In the genomic region with DNA sequence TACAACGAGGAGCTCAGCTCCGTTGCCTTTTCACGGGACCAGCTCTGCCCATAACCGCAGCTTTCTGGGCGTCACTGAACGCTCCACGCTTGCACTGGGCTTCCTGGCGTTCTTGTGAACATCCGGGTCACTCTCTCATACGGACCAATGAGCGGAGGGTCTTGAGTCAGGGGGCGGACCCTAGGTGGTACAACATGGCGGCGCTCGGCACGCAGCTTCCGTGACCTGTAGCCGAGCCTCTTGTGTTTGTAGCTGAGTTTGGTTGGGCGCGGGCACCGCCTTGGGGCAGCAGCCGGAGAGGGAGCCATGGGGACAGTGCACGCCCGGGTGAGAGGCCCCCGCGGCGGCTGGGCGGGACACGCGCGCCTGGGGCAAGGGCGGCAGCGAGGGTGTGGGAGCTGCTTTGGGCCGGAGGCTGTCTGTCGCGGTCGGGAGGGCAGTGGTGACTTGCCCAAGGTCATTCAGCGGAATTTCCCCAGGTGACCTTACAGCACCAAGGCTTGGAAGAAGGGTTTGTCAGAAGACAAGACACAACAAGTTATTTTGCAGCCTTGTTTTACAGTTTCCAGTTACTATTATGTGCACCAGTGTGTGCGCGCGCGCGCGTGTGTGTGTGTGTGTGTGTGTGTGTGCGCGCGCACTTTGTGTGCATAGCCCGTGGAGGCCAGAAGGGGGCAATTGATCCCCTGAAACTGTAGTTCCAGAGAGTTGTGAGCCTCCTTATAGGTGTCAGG, we compare ENCODE assay signal across 8 mouse cellular contexts. TPM values are rescaled to one million over a fixed set of nuclear protein-coding genes. Genes with fewer than 3 reads are reported as not detected.
DNase-seq lines count a peak whose midpoint lies in the region; ATAC-seq and TF ChIP-seq lines count a peak whose summit lies in the region.

A gene (plus strand): TSS at position 184 of the 734 bp plus-strand sequence.

- no peaks in the 10 kb centered on the region for H3K27me3 ChIP-seq in E14TG2a.4 (ENCODE audit: insufficient read depth, low read length)
- no peaks in the 10 kb centered on the region for H3K27me3 ChIP-seq in forebrain, embryonic 12.5 days
- H3K27me3 ChIP-seq in heart, postnatal 0 days (ENCODE audit: control insufficient read depth, insufficient read depth, low read length) = no peaks in the 10 kb centered on the region
- H3K27me3 ChIP-seq in liver, embryonic 16.5 days (ENCODE audit: control insufficient read depth, insufficient read depth, low read depth, low read length) = no peaks in the 10 kb centered on the region
- no peaks in the 10 kb centered on the region for H3K27me3 ChIP-seq in neural tube, embryonic 13.5 days
- H3K27me3 ChIP-seq in testis, adult 2 months (ENCODE audit: control insufficient read depth, insufficient read depth, low read length) = no peaks in the 10 kb centered on the region

- peak; percentile 96 for TF ChIP-seq POLR2A in testis, adult 2 months (IDR thresholded peaks at IDR 0.05; ENCODE audit: control insufficient read depth, low read depth, low read length)

- peak within 1 kb of the TSS; percentile 86 for H3K27ac ChIP-seq in forebrain, embryonic 12.5 days
- H3K27ac ChIP-seq in heart, postnatal 0 days (ENCODE audit: low read depth) = peak within 1 kb of the TSS; percentile 96
- peak within 1 kb of the TSS; percentile 94 for H3K27ac ChIP-seq in liver, embryonic 16.5 days (ENCODE audit: low read length)
- H3K27ac ChIP-seq in neural tube, embryonic 13.5 days (replicated peaks) = peak within 1 kb of the TSS; percentile 91
- peak within 1 kb of the TSS; percentile 90 for H3K27ac ChIP-seq in testis, adult 2 months (ENCODE audit: control insufficient read depth, insufficient read depth, low read depth, low read length)

- WGBS in forebrain, embryonic 12.5 days = 6% methylated on average over 47 of the region's 48 CpGs
- 4% methylated on average over 48 of the region's 48 CpGs for WGBS in heart, postnatal 0 days
- WGBS in liver, embryonic 16.5 days (ENCODE audit: insufficient replicate concordance) = 3% methylated on average over 48 of the region's 48 CpGs
- 7% methylated on average over 48 of the region's 48 CpGs for WGBS in neural tube, embryonic 13.5 days

- peaks cover 86% of the 10 kb centered on the region for H3K4me1 ChIP-seq in E14TG2a.4 (replicated peaks; ENCODE audit: low read depth, low read length)
- H3K4me1 ChIP-seq in forebrain, embryonic 12.5 days = peaks cover 15% of the 10 kb centered on the region
- peaks cover 7% of the 10 kb centered on the region for H3K4me1 ChIP-seq in heart, postnatal 0 days (ENCODE audit: control insufficient read depth, insufficient read depth)
- peaks cover 17% of the 10 kb centered on the region for H3K4me1 ChIP-seq in liver, embryonic 16.5 days (ENCODE audit: control insufficient read depth, low read depth, low read length)
- H3K4me1 ChIP-seq in neural tube, embryonic 13.5 days (replicated peaks) = peaks cover 23% of the 10 kb centered on the region
- peaks cover 7% of the 10 kb centered on the region for H3K4me1 ChIP-seq in testis, adult 2 months (ENCODE audit: control insufficient read depth, insufficient read depth, low read length)

- ATAC-seq in forebrain, embryonic 12.5 days (ENCODE audit: low FRiP score) = peak; percentile 99
- peak; percentile 99 for ATAC-seq in heart, postnatal 0 days (ENCODE audit: insufficient read depth, low read depth)
- ATAC-seq in liver, embryonic 16.5 days (ENCODE audit: low read depth) = peak; percentile 97
- peak; percentile 99 for ATAC-seq in neural tube, embryonic 13.5 days (ENCODE audit: low read depth)

- H3K9ac ChIP-seq in forebrain, embryonic 12.5 days = peak within 1 kb of the TSS; percentile 78
- peak within 1 kb of the TSS; percentile 75 for H3K9ac ChIP-seq in heart, postnatal 0 days (replicated peaks; ENCODE audit: low read depth, low read length)
- peak within 1 kb of the TSS; percentile 88 for H3K9ac ChIP-seq in liver, embryonic 16.5 days (ENCODE audit: low read depth, low read length)
- H3K9ac ChIP-seq in neural tube, embryonic 13.5 days = peak within 1 kb of the TSS; percentile 90

- peak; percentile 93 for DNase-seq in c-Kit-positive CD71-positive TER-119-positive erythroid progenitor cells, embryonic 14.5 days (ENCODE audit: low spot score)
- DNase-seq in heart, postnatal 0 days (ENCODE audit: low spot score) = peak; percentile 95
- peak; percentile 90 to 95 for DNase-seq in kidney, postnatal 4 days

- peak within 1 kb of the TSS; percentile 65 for H3K4me2 ChIP-seq in forebrain, embryonic 12.5 days
- H3K4me2 ChIP-seq in heart, postnatal 0 days (ENCODE audit: low read depth, low read length) = peak within 1 kb of the TSS; percentile 75
- H3K4me2 ChIP-seq in liver, embryonic 16.5 days (ENCODE audit: low read depth, low read length) = peak within 1 kb of the TSS; percentile 85
- peak within 1 kb of the TSS; percentile 62 for H3K4me2 ChIP-seq in neural tube, embryonic 13.5 days

- H3K36me3 ChIP-seq in E14TG2a.4 (ENCODE audit: insufficient read depth, low read length) = peaks cover 47% of the 10 kb centered on the region
- peaks cover 19% of the 10 kb centered on the region for H3K36me3 ChIP-seq in forebrain, embryonic 12.5 days (replicated peaks)
- H3K36me3 ChIP-seq in heart, postnatal 0 days (replicated peaks; ENCODE audit: control insufficient read depth, insufficient read depth, low read length) = peaks cover 17% of the 10 kb centered on the region
- peaks cover 11% of the 10 kb centered on the region for H3K36me3 ChIP-seq in liver, embryonic 16.5 days (ENCODE audit: control insufficient read depth, insufficient read depth)
- peaks cover 19% of the 10 kb centered on the region for H3K36me3 ChIP-seq in neural tube, embryonic 13.5 days
- H3K36me3 ChIP-seq in testis, adult 2 months (ENCODE audit: control insufficient read depth, insufficient read depth, low read length) = no peaks in the 10 kb centered on the region

- no peaks in the 10 kb centered on the region for H3K9me3 ChIP-seq in E14TG2a.4 (ENCODE audit: low read length)
- H3K9me3 ChIP-seq in forebrain, embryonic 12.5 days = no peaks in the 10 kb centered on the region
- H3K9me3 ChIP-seq in heart, postnatal 0 days (replicated peaks; ENCODE audit: control insufficient read depth, low read length) = no peaks in the 10 kb centered on the region
- H3K9me3 ChIP-seq in liver, embryonic 16.5 days (replicated peaks; ENCODE audit: control insufficient read depth, low read length) = no peaks in the 10 kb centered on the region
- no peaks in the 10 kb centered on the region for H3K9me3 ChIP-seq in neural tube, embryonic 13.5 days

- H3K4me3 ChIP-seq in E14TG2a.4 (replicated peaks; ENCODE audit: low read length) = peak within 1 kb of the TSS; percentile 98
- H3K4me3 ChIP-seq in forebrain, embryonic 12.5 days (replicated peaks) = peak within 1 kb of the TSS; percentile 91
- peak within 1 kb of the TSS; percentile 83 for H3K4me3 ChIP-seq in heart, postnatal 0 days (ENCODE audit: low read depth, low read length)
- H3K4me3 ChIP-seq in liver, embryonic 16.5 days (ENCODE audit: low read depth, low read length) = peak within 1 kb of the TSS; percentile 90
- peak within 1 kb of the TSS; percentile 95 for H3K4me3 ChIP-seq in neural tube, embryonic 13.5 days
- peak within 1 kb of the TSS; percentile 86 for H3K4me3 ChIP-seq in testis, adult 2 months (ENCODE audit: control insufficient read depth, low read depth, low read length)

- peak; percentile 29 for TF ChIP-seq CTCF in E14TG2a.4 (conservative IDR thresholded peaks at IDR 0.05; ENCODE audit: low read length)
- peak; percentile 26 for TF ChIP-seq CTCF in heart, postnatal 0 days (IDR thresholded peaks at IDR 0.05; ENCODE audit: low read depth)
- no peak for TF ChIP-seq CTCF in testis, adult 2 months (IDR thresholded peaks at IDR 0.05; ENCODE audit: control insufficient read depth, insufficient read depth, insufficient replicate concordance, low read depth, low read length)

- no peak for TF ChIP-seq EP300 in heart, postnatal 0 days (IDR thresholded peaks at IDR 0.05; ENCODE audit: low read depth)

RNA-seq across cellular contexts. Expression of the gene that starts here (rescaled TPM):
- polyA plus RNA-seq in forebrain, embryonic 12.5 days (2016; fragmentation: Nextera tagmentation; extraction: Ambion mirVana) = 94.9 and 95.9 TPM in 2 replicates
- total RNA-seq in heart, postnatal 0 days (2014; rRNA removed; ENCODE audit: low replicate concordance) = 34.1 and 42.4 TPM in 2 replicates
- 201 and 207 TPM in 2 replicates for polyA plus RNA-seq in heart, postnatal 0 days (2015; fragmentation: Nextera tagmentation; extraction: Ambion mirVana)
- polyA plus RNA-seq in liver, embryonic 16.5 days (2015; fragmentation: Nextera tagmentation; extraction: Ambion mirVana) = 64.5 and 68.0 TPM in 2 replicates
- 79.4 and 83.5 TPM in 2 replicates for polyA plus RNA-seq in neural tube, embryonic 13.5 days (2015; fragmentation: Nextera tagmentation; extraction: Ambion mirVana)
- 5.4 and 8.7 TPM in 2 replicates for polyA plus RNA-seq in testis, adult 2 months (2012; rRNA removed)

Comparison
In these comparisons a context has a peak if more than half of its experiments do, and no peak if none do; other contexts are left out.
1. Peak in every context shown above with its lines: DNase-seq, ATAC-seq, H3K4me3 ChIP-seq and H3K27ac ChIP-seq.